Mouse (Mus musculus): ENCODE data around the gene Mov10l1. TPM values are rescaled to one million over a fixed set of nuclear protein-coding genes. Genes with fewer than 3 reads are reported as not detected.

Mov10l1 gene
- polyA plus RNA-seq (2016; fragmentation: Nextera tagmentation; extraction: Ambion mirVana) = not detected in 2 replicates

GRCm38 (mm10) chr15:88982534-88983079, at the start of gene Mov10l1:
TSS of gene Mov10l1 (plus strand) at chr15:88982909.
- no peaks in the 10 kb centered on the region for H3K4me1 ChIP-seq (replicated peaks)
- no peak within 1 kb of the TSS for H3K9ac ChIP-seq (replicated peaks)
- ATAC-seq (ENCODE audit: insufficient number of reproducible peaks, insufficient read depth, low FRiP score, low TSS enrichment, low read depth) = no peak
- H3K36me3 ChIP-seq = no peaks in the 10 kb centered on the region
- H3K27me3 ChIP-seq = no peaks in the 10 kb centered on the region
- H3K4me2 ChIP-seq = no peak within 1 kb of the TSS
- 92% methylated on average over 31 of the region's 31 CpGs for WGBS
- H3K9me3 ChIP-seq = no peaks in the 10 kb centered on the region
- no peak within 1 kb of the TSS for H3K27ac ChIP-seq
- H3K4me3 ChIP-seq (replicated peaks) = no peak within 1 kb of the TSS

GRCm38 (mm10) chr15:88934141-88934540, 48.6 kb upstream of the Mov10l1 start:
- H3K27ac ChIP-seq = no peak overlapping the region
- H3K4me1 ChIP-seq (replicated peaks) = no peaks in the 10 kb centered on the region
- no peak overlapping the region for H3K9ac ChIP-seq (replicated peaks)
- ATAC-seq (ENCODE audit: insufficient number of reproducible peaks, insufficient read depth, low FRiP score, low TSS enrichment, low read depth) = no peak
- no peak overlapping the region for H3K4me2 ChIP-seq
- H3K27me3 ChIP-seq = no peaks in the 10 kb centered on the region
- no peak overlapping the region for H3K4me3 ChIP-seq (replicated peaks)
- H3K9me3 ChIP-seq = no peaks in the 10 kb centered on the region
- no peaks in the 10 kb centered on the region for H3K36me3 ChIP-seq
- WGBS = 59% methylated on average over 7 of the region's 7 CpGs

- Histone ChIP-seq H3K9ac (replicated peaks) (no peak overlapping the region), H3K36me3 (no peaks in the 10 kb centered on the region), H3K4me1 (replicated peaks) (no peaks in the 10 kb centered on the region), H3K9me3 (no peaks in the 10 kb centered on the region), H3K27ac (no peak overlapping the region), H3K4me2 (no peak overlapping the region), H3K27me3 (no peaks in the 10 kb centered on the region), H3K4me3 (replicated peaks) (no peak overlapping the region)
- ATAC-seq (ENCODE audit: insufficient number of reproducible peaks, insufficient read depth, low FRiP score, low TSS enrichment, low read depth) = no peak
- WGBS = 75% methylated on average over 6 of the region's 6 CpGs
Measured at GRCm38 (mm10) chr15:88936619-88937290, 46.0 kb upstream of the Mov10l1 start.

GRCm38 (mm10) chr15:88937291-88937650, 45.4 kb upstream of the Mov10l1 start:
- no peak overlapping the region for H3K4me2 ChIP-seq
- H3K27me3 ChIP-seq = no peaks in the 10 kb centered on the region
- WGBS = 72% methylated on average over 2 of the region's 2 CpGs
- no peak overlapping the region for H3K4me3 ChIP-seq (replicated peaks)
- H3K27ac ChIP-seq = no peak overlapping the region
- no peak overlapping the region for H3K9ac ChIP-seq (replicated peaks)
- ATAC-seq (ENCODE audit: insufficient number of reproducible peaks, insufficient read depth, low FRiP score, low TSS enrichment, low read depth) = no peak
- H3K36me3 ChIP-seq = no peaks in the 10 kb centered on the region
- H3K4me1 ChIP-seq (replicated peaks) = no peaks in the 10 kb centered on the region
- H3K9me3 ChIP-seq = no peaks in the 10 kb centered on the region

GRCm38 (mm10) chr15:88942783-88943182, 39.9 kb upstream of the Mov10l1 start:
- Histone ChIP-seq H3K27ac (no peak overlapping the region), H3K27me3 (no peaks in the 10 kb centered on the region), H3K4me3 (replicated peaks) (no peak overlapping the region), H3K4me2 (no peak overlapping the region), H3K36me3 (no peaks in the 10 kb centered on the region), H3K4me1 (replicated peaks) (no peaks in the 10 kb centered on the region), H3K9ac (replicated peaks) (no peak overlapping the region), H3K9me3 (no peaks in the 10 kb centered on the region)
- WGBS = 76% methylated on average over 5 of the region's 5 CpGs
- ATAC-seq (ENCODE audit: insufficient number of reproducible peaks, insufficient read depth, low FRiP score, low TSS enrichment, low read depth) = no peak

- Histone ChIP-seq H3K36me3 (no peaks in the 10 kb centered on the region), H3K4me3 (replicated peaks) (no peak overlapping the region), H3K27ac (no peak overlapping the region), H3K9ac (replicated peaks) (no peak overlapping the region), H3K4me2 (no peak overlapping the region), H3K27me3 (no peaks in the 10 kb centered on the region), H3K4me1 (replicated peaks) (no peaks in the 10 kb centered on the region), H3K9me3 (no peaks in the 10 kb centered on the region)
- WGBS = 88% methylated on average over 5 of the region's 5 CpGs
- ATAC-seq (ENCODE audit: insufficient number of reproducible peaks, insufficient read depth, low FRiP score, low TSS enrichment, low read depth) = no peak
Measured at GRCm38 (mm10) chr15:88943896-88944551, 38.7 kb upstream of the Mov10l1 start.

GRCm38 (mm10) chr15:88946851-88947250, 35.9 kb upstream of the Mov10l1 start:
- WGBS = 28% methylated on average over 6 of the region's 6 CpGs
- Histone ChIP-seq H3K27me3 (no peaks in the 10 kb centered on the region), H3K36me3 (no peaks in the 10 kb centered on the region), H3K9ac (replicated peaks) (no peak overlapping the region), H3K27ac (no peak overlapping the region), H3K4me2 (no peak overlapping the region), H3K9me3 (no peaks in the 10 kb centered on the region), H3K4me1 (replicated peaks) (no peaks in the 10 kb centered on the region), H3K4me3 (replicated peaks) (no peak overlapping the region)
- ATAC-seq (ENCODE audit: insufficient number of reproducible peaks, insufficient read depth, low FRiP score, low TSS enrichment, low read depth) = no peak

- no peak for ATAC-seq (ENCODE audit: insufficient number of reproducible peaks, insufficient read depth, low FRiP score, low TSS enrichment, low read depth)
- H3K4me2 ChIP-seq = no peak overlapping the region
- no peaks in the 10 kb centered on the region for H3K36me3 ChIP-seq
- no peak overlapping the region for H3K27ac ChIP-seq
- peaks cover 6% of the 10 kb centered on the region; the same call in 1 of the 2 replicates for H3K4me1 ChIP-seq (replicated peaks)
- WGBS = 73% methylated on average over 4 of the region's 4 CpGs
- H3K4me3 ChIP-seq (replicated peaks) = no peak overlapping the region
- peaks cover 33% of the 10 kb centered on the region for H3K27me3 ChIP-seq
- H3K9me3 ChIP-seq = no peaks in the 10 kb centered on the region
- no peak overlapping the region for H3K9ac ChIP-seq (replicated peaks)
Measured at GRCm38 (mm10) chr15:88951246-88951645, 31.5 kb upstream of the Mov10l1 start.

- Histone ChIP-seq H3K4me1 (replicated peaks) (peaks cover 6% of the 10 kb centered on the region; the same call in 1 of the 2 replicates), H3K9me3 (no peaks in the 10 kb centered on the region), H3K36me3 (no peaks in the 10 kb centered on the region), H3K9ac (replicated peaks) (peak within 1 kb of the TSS; percentile 51), H3K4me2 (peak within 1 kb of the TSS; percentile 88), H3K27me3 (peaks cover 48% of the 10 kb centered on the region), H3K4me3 (replicated peaks) (peak within 1 kb of the TSS; percentile 43), H3K27ac (no peak within 1 kb of the TSS)
- 3% methylated on average over 52 of the region's 53 CpGs for WGBS
- no peak for ATAC-seq (ENCODE audit: insufficient number of reproducible peaks, insufficient read depth, low FRiP score, low TSS enrichment, low read depth)
Measured at GRCm38 (mm10) chr15:88954368-88955072, 28.2 kb upstream of the Mov10l1 start, which contains the start of gene Ttll8. TSS of gene Ttll8 (minus strand) at chr15:88954418.

- Histone ChIP-seq H3K4me1 (replicated peaks) (peaks cover 6% of the 10 kb centered on the region; the same call in 1 of the 2 replicates), H3K4me2 (no peak overlapping the region), H3K27ac (no peak overlapping the region), H3K36me3 (no peaks in the 10 kb centered on the region), H3K9me3 (no peaks in the 10 kb centered on the region), H3K4me3 (replicated peaks) (no peak overlapping the region), H3K9ac (replicated peaks) (no peak overlapping the region), H3K27me3 (peaks cover 48% of the 10 kb centered on the region)
- ATAC-seq (ENCODE audit: insufficient number of reproducible peaks, insufficient read depth, low FRiP score, low TSS enrichment, low read depth) = no peak
- WGBS = 78% methylated on average over 6 of the region's 6 CpGs
Measured at GRCm38 (mm10) chr15:88955342-88955741, 27.4 kb upstream of the Mov10l1 start.

GRCm38 (mm10) chr15:88957522-88957921, 25.2 kb upstream of the Mov10l1 start:
- no peak overlapping the region for H3K9ac ChIP-seq (replicated peaks)
- H3K4me3 ChIP-seq (replicated peaks) = no peak overlapping the region
- WGBS = 79% methylated on average over 4 of the region's 4 CpGs
- H3K27ac ChIP-seq = no peak overlapping the region
- ATAC-seq (ENCODE audit: insufficient number of reproducible peaks, insufficient read depth, low FRiP score, low TSS enrichment, low read depth) = no peak
- H3K4me2 ChIP-seq = no peak overlapping the region
- H3K9me3 ChIP-seq = no peaks in the 10 kb centered on the region
- H3K4me1 ChIP-seq (replicated peaks) = peaks cover 6% of the 10 kb centered on the region; the same call in 1 of the 2 replicates
- H3K36me3 ChIP-seq = no peaks in the 10 kb centered on the region
- H3K27me3 ChIP-seq = peaks cover 47% of the 10 kb centered on the region
